Mouse (Mus musculus) midbrain, embryonic 15.5 days (tissue): ENCODE measurements at regions not wholly inside any gene's neighbourhood (a gene's known extent, or its start where the extent isn't known, plus 50 kb on each side); places are given as distances from the start of the nearest gene placed in this dataset.

ENCODE experiments used
- ATAC-seq: fragments of 200-750 bp; cut with Nextera tagmentation; replicated peaks from 2 replicates; pipeline ENCODE4 v1.8.0; 2017; ENCODE audit warnings: moderate TSS enrichment
- H3K27ac ChIP-seq: fragments of 300-500 bp; sonication (generic); 2 replicates; pipeline ENCODE4 v1.5.1; 2015; ENCODE audit warnings: mild to moderate bottlenecking, inconsistent platforms
- H3K27me3 ChIP-seq: fragments of 300-500 bp; sonication (generic); replicated peaks from 2 replicates; pipeline ENCODE4 v1.6.1; 2015; ENCODE audit warnings: inconsistent platforms
- H3K36me3 ChIP-seq: fragments of 300-500 bp; sonication (generic); replicated peaks from 2 replicates; pipeline ENCODE4 v1.6.1; 2015; ENCODE audit warnings: inconsistent platforms
- H3K4me1 ChIP-seq: fragments of 300-500 bp; sonication (generic); 2 replicates; pipeline ENCODE4 v1.6.1; 2015; ENCODE audit warnings: inconsistent platforms
- H3K4me2 ChIP-seq: fragments of 300-500 bp; sonication (generic); 2 replicates; pipeline ENCODE4 v1.6.1; 2015; ENCODE audit warnings: inconsistent platforms, mild to moderate bottlenecking, moderate library complexity
- H3K4me3 ChIP-seq: fragments of 300-500 bp; sonication (generic); 2 replicates; pipeline ENCODE4 v1.5.1; 2015; ENCODE audit warnings: mild to moderate bottlenecking, inconsistent platforms
- H3K9ac ChIP-seq: fragments of 300-500 bp; sonication (generic); 2 replicates; pipeline ENCODE4 v1.6.1; 2015; ENCODE audit warnings: mild to moderate bottlenecking, inconsistent platforms
- H3K9me3 ChIP-seq: fragments of 300-500 bp; sonication (generic); 2 replicates; pipeline ENCODE4 v1.6.1; 2016; ENCODE audit warnings: inconsistent platforms
- WGBS: fragments of 180-500 bp; shearing (Covaris S2); methylation state at CpG from one replicate; pipeline ENCODE4 v1.1.7; 2015; ENCODE audit warnings: mixed read lengths; 5-methylcytosine and 5-hydroxymethylcytosine counted together

DNA sequence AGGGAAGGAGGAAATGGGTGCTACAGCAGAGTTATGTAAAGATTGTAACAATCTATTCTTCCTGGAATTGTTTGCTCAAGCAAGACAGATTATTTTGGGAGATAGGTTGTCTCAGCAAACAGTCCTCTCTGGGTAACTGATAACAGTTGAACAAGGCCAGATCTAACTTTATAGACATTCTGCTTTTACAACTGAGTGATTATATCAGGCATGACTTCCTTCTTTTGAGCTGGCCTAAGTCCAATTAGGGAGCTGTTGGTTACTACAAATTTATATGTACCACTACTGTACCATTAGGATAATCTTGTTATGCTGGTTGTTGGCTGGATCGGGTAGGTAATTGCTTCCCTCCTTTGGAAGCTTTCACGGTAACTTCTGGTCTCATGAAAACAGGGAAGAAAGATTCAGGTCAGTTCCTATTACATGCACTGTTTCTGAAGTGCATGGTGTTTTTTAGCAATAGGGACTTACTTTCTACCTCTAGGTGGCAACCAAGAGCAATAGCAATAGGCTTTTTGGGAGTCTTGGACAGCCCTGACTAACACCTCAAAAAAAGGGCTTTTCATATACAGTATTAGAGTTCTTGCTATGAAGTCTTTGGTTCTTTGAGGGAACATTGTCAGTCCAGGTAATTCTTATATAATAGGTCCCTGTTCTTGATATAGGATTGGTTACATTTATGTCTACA lies 363.9 kb upstream of the Slc5a7 start:
- 42% methylated on average over 2 of the region's 2 CpGs for WGBS
- no peak overlapping the region for H3K4me3 ChIP-seq

GRCm38 (mm10) chr17:54656553-54656952 lies 357.7 kb upstream of the Slc5a7 start:
- no peaks in the 10 kb centered on the region for H3K36me3 ChIP-seq
- ATAC-seq = no peak

More for the DNA sequence above, 363.9 kb upstream of the Slc5a7 start:
- no peaks in the 10 kb centered on the region for H3K27me3 ChIP-seq
- no peak overlapping the region for H3K4me2 ChIP-seq
- H3K27ac ChIP-seq = no peak overlapping the region
- H3K4me1 ChIP-seq = no peaks in the 10 kb centered on the region
- H3K9ac ChIP-seq = no peak overlapping the region
- H3K9me3 ChIP-seq = no peaks in the 10 kb centered on the region
- no peaks in the 10 kb centered on the region for H3K36me3 ChIP-seq
- ATAC-seq = no peak

More at GRCm38 (mm10) chr17:54656553-54656952, 357.7 kb upstream of the Slc5a7 start:
- H3K4me2 ChIP-seq = no peak overlapping the region
- no peak overlapping the region for H3K4me3 ChIP-seq
- H3K27me3 ChIP-seq = no peaks in the 10 kb centered on the region
- H3K27ac ChIP-seq = no peak overlapping the region
- no peaks in the 10 kb centered on the region for H3K4me1 ChIP-seq
- no peak overlapping the region for H3K9ac ChIP-seq
- no peaks in the 10 kb centered on the region for H3K9me3 ChIP-seq
